Mouse (Mus musculus) macrophage (primary cell): ENCODE data around the gene Ctla4. TPM values are rescaled to one million over a fixed set of nuclear protein-coding genes. Genes with fewer than 3 reads are reported as not detected.

Source experiments
- H3K27ac ChIP-seq: fragments of 350-480 bp; formaldehyde crosslinking; 2 replicates; pipeline ENCODE4 v1.9.0; 2021
- H3K36me3 ChIP-seq: fragments of 350-480 bp; formaldehyde crosslinking; 2 replicates; pipeline ENCODE4 v1.9.0; 2021; ENCODE audit errors: inconsistent target
- H3K4me3 ChIP-seq: fragments of 350-480 bp; formaldehyde crosslinking; 2 replicates; pipeline ENCODE4 v1.9.0; 2021; ENCODE audit errors: inconsistent target
- H3K79me2 ChIP-seq: fragments of 350-480 bp; formaldehyde crosslinking; 2 replicates; pipeline ENCODE4 v1.9.0; 2021; ENCODE audit errors: inconsistent target
- whole genome bisulfite sequencing: methylation state at CpG from one replicate; pipeline ENCODE4 v1.1.7; 2026; ENCODE audit warnings: inconsistent platforms; ENCODE audit not compliant: missing documents; 5-methylcytosine and 5-hydroxymethylcytosine counted together
- polyA plus RNA-seq: library from polyadenylated mRNA; stranded (reverse); fragments of 250-400 nt; gene quantifications from 3 replicates; pipeline ENCODE4 v1.2.4, GENCODE M21; 2018; ENCODE audit warnings: inconsistent platforms

Gene Ctla4
- polyA plus RNA-seq, 1 experiment from 2014 or later, result not detected

- H3K4me3 ChIP-seq, result no peak overlapping the region
- no peaks in the 10 kb centered on the region for H3K36me3 ChIP-seq
- WGBS, result 60% methylated on average over 3 of the region's 3 CpGs
- H3K27ac ChIP-seq, result no peak overlapping the region
- H3K79me2 ChIP-seq, result no peaks in the 10 kb centered on the region
These were observed 27.0 kb upstream of the Ctla4 start for GRCm38 (mm10) chr1:60859842-60860241.

DNA sequence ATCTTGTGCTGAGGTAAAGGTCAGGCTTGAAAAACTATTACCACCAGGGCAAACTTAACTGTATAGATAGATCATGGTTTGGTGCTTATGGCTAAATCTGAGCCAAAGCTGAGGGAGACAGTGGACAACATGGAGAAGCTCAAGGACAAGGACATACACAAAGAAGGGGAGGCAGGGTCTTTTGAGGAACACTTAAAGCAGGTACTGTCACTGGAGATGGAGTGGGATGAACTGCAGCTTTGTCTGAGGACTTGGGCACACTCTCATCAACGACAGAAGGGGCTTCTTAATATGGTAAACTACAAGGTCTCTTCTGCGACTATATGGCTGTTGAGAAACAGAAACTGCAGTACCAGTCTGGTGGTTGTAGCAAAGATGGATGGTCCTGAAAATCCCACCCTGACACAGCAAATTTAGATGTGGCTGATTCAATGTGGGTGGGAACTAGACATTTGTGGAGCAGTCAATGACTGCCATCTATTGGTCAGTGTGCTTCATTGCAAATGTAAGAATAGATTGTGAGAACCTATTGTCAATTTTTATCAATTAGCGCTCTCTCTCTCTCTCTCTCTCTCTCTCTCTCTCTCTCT lies 26.3 kb upstream of the Ctla4 start:
- 14% methylated on average over 3 of the region's 3 CpGs for WGBS

DNA sequence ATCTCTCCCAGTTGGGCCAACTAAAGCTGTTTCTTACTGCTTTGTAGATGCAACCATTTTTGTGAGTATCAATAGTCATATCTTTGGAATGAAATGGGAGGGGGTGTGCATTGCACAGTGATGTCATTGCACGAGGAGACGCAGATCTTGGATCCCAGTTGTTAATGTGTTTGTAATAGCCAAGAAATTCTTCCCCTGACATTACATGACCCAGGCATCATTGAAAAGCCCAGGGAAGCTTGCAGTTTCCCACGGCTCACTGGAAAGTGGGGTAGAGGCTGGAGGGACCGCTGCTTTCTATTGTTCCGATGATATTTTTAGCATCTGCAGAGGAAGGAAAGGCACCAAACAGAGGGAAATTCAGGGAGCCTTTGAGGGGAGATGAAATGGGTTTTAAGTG lies 25.8 kb upstream of the Ctla4 start:
- no peaks in the 10 kb centered on the region for H3K79me2 ChIP-seq
- no peak overlapping the region for H3K4me3 ChIP-seq
- WGBS, result 25% methylated on average over 5 of the region's 5 CpGs
- no peaks in the 10 kb centered on the region for H3K36me3 ChIP-seq
- H3K27ac ChIP-seq, result no peak overlapping the region

More for the DNA sequence above, 26.3 kb upstream of the Ctla4 start:
- H3K4me3 ChIP-seq, result no peak overlapping the region
- H3K36me3 ChIP-seq, result no peaks in the 10 kb centered on the region
- no peak overlapping the region for H3K27ac ChIP-seq
- H3K79me2 ChIP-seq, result no peaks in the 10 kb centered on the region

GRCm38 (mm10) chr1:60861431-60861830 lies 25.4 kb upstream of the Ctla4 start:
- Histone ChIP-seq H3K79me2 (no peaks in the 10 kb centered on the region), H3K4me3 (no peak overlapping the region), H3K36me3 (no peaks in the 10 kb centered on the region), H3K27ac (no peak overlapping the region)
- WGBS, result 94% methylated on average over 5 of the region's 5 CpGs

DNA sequence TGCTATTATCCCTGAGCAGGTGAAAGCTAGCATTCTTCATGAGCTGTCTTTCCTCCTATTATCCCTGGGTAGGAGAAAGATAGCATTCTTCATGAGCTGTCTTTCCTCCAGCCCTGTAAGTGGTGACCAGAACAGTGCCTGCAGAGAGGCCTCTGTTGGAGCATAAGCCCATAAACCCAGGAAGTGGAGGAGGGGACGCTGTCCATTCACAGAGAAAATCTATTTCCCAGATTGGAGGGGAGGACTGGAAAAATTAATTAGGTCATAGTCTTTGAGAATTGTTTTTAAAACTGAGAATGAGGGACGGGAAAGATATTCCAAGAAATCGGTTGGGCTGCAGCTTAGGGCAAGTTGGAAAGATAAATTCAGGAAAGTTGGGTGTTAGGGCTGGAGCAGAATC lies 24.3 kb upstream of the Ctla4 start:
- Histone ChIP-seq H3K79me2 (no peaks in the 10 kb centered on the region), H3K4me3 (no peak overlapping the region), H3K27ac (peak overlapping the region; percentile 66), H3K36me3 (no peaks in the 10 kb centered on the region)
- 81% methylated on average over 3 of the region's 3 CpGs for WGBS

- H3K36me3 ChIP-seq, result no peaks in the 10 kb centered on the region
- H3K4me3 ChIP-seq, result no peak overlapping the region
- no peaks in the 10 kb centered on the region for H3K79me2 ChIP-seq
- WGBS, result 25% methylated on average over 13 of the region's 13 CpGs
- peak overlapping the region; percentile 66 for H3K27ac ChIP-seq
These were observed 23.8 kb upstream of the Ctla4 start for GRCm38 (mm10) chr1:60862951-60863461.

GRCm38 (mm10) chr1:60863701-60864100 lies 23.1 kb upstream of the Ctla4 start:
- no peaks in the 10 kb centered on the region for H3K79me2 ChIP-seq
- peak overlapping the region; percentile 66 for H3K27ac ChIP-seq
- no peaks in the 10 kb centered on the region for H3K36me3 ChIP-seq
- 61% methylated on average over 3 of the region's 3 CpGs for WGBS
- no peak overlapping the region for H3K4me3 ChIP-seq

DNA sequence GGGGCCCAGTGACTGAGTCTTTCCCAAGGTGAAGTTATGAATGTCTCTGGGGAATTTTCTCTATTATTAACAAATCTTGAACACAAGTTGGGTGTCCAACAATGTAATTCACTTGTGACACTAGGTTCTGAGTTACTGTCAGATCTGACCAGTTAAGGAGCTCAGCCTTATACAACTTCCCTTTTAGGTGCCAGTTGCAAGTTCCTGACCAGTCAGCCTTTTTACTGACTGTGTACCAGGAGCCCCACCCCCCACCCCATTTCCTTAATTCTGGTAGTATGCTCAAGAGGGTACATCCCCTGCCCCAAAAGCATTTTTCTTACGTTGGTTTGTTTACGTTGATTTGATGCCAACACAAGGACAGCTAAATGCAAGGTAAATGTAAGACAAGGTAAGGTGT lies 21.6 kb upstream of the Ctla4 start:
- 5% methylated on average over 2 of the region's 2 CpGs for WGBS

GRCm38 (mm10) chr1:60866043-60866442 lies 20.8 kb upstream of the Ctla4 start:
- H3K27ac ChIP-seq, result 0 out of 2 replicates have a peak overlapping the region, but pooled peaks have one; percentile 52
- 91% methylated on average over 5 of the region's 5 CpGs for WGBS
- no peaks in the 10 kb centered on the region for H3K36me3 ChIP-seq
- no peak overlapping the region for H3K4me3 ChIP-seq
- H3K79me2 ChIP-seq, result no peaks in the 10 kb centered on the region

More for the DNA sequence above, 21.6 kb upstream of the Ctla4 start:
- peak overlapping the region; percentile 52 for H3K27ac ChIP-seq
- H3K79me2 ChIP-seq, result no peaks in the 10 kb centered on the region
- H3K36me3 ChIP-seq, result no peaks in the 10 kb centered on the region
- H3K4me3 ChIP-seq, result no peak overlapping the region

DNA sequence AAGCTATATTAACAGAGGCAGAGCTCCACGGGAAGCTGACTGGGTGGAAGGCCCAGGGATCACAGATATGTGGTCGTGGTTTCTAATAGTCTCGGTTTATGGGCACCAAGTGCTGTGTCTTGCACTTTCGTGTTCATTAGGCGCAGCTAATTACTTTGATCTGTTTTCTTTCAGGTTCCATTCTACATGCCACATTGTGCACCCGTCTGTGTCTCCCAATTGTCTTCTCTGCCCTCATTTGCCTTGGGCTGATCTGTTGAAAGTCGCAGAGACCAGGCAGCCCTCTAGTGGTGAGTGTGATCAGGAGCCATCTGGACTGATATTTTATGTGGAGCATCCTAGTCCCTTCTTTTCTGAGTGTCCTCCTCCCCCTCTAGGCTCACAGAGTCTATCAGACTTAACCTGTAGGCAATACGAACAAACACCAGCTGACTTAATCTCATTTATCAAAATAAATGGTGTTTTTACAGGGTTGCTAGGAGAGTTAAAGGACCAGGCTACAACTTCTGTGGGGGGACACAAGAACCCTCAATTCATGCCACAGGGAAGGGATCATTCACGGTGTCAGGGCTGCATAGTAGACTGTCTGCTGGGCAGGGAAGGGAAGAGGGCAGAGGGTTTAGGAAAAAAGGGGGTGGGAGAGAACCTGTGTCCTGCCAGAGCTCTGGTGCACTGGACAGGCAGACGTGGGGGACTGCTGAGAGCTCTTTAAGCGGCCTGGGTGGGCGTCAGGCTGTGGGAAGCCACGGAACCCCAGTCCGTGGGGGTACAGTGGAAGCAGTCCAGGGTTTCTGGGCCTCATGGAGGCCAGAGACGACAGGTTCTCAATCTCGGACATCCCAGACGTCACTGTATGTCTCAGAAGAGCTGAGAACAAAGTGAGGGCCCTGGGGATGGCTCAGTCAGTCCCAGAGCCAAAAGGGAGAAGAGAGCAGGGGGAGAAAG lies 18.2 kb upstream of the Ctla4 start:
- 83% methylated on average over 17 of the region's 17 CpGs for WGBS
- no peaks in the 10 kb centered on the region for H3K79me2 ChIP-seq
- H3K36me3 ChIP-seq, result no peaks in the 10 kb centered on the region
- no peak overlapping the region for H3K27ac ChIP-seq
- H3K4me3 ChIP-seq, result no peak overlapping the region

- Histone ChIP-seq H3K4me3 (no peak overlapping the region), H3K79me2 (no peaks in the 10 kb centered on the region), H3K27ac (no peak overlapping the region), H3K36me3 (no peaks in the 10 kb centered on the region)
- WGBS, result 42% methylated on average over 3 of the region's 3 CpGs
These were observed 11.5 kb upstream of the Ctla4 start for GRCm38 (mm10) chr1:60875267-60875666.

GRCm38 (mm10) chr1:60880116-60880867 lies 6.5 kb upstream of the Ctla4 start:
- H3K79me2 ChIP-seq, result no peaks in the 10 kb centered on the region
- H3K36me3 ChIP-seq, result no peaks in the 10 kb centered on the region
- H3K4me3 ChIP-seq, result no peak overlapping the region
- no peak overlapping the region for H3K27ac ChIP-seq
- WGBS, result 92% methylated on average over 10 of the region's 10 CpGs

- H3K27ac ChIP-seq, result no peak overlapping the region
- no peaks in the 10 kb centered on the region for H3K36me3 ChIP-seq
- WGBS, result 87% methylated on average over 2 of the region's 2 CpGs
- no peak overlapping the region for H3K4me3 ChIP-seq
- H3K79me2 ChIP-seq, result no peaks in the 10 kb centered on the region
These were observed 4.0 kb upstream of the Ctla4 start for GRCm38 (mm10) chr1:60882792-60883191.

DNA sequence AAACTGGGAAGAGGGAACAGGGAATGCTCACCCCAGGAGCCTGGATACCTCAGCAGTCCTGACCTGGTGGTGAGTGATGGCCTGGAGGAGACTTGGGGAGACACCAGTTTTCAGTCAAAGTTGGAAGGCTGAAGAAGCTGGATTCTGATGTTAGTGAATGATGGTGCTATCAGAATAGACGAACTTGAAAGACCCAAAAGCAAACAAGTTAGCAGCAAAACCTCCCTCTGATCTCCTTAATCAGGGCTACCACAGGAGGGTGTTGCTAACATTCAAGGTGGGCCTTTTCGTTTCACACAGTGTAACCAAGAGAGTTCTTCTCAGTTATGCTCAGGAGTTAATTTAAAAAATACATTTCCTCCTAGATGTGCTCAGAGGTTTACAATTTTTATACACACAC lies 3.5 kb upstream of the Ctla4 start:
- Histone ChIP-seq H3K27ac (no peak overlapping the region), H3K4me3 (no peak overlapping the region), H3K79me2 (no peaks in the 10 kb centered on the region), H3K36me3 (no peaks in the 10 kb centered on the region)
- WGBS, result 79% methylated on average over 2 of the region's 2 CpGs
